Mouse (Mus musculus): ENCODE results near the gene Neurod2. TPM values are rescaled to one million over a fixed set of nuclear protein-coding genes. Genes with fewer than 3 reads are reported as not detected.

Gene Neurod2
- total RNA-seq, 1 experiment = not detected

DNA sequence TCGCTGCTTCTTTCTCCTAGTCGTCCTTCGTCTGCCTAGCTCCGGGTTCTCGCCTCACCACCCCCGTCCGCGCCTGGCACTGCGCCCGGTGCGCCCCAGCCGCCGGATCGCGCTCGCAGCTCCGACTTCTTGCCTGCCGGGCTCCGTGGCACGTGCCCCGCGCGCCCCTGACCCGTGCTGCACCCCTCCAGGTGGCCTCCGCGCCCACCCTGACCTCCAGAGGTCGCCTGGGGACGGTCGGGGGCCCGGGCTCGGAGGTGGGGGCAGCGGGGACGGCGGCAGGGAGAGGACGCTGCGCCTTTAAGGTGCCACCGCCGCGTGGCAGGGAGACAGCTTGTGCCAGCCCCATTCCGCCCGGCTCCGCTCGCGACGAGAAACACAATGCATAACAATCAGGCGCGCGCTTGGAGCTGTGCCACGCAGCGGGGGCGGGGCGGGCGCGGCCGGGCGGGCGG, 9.1 kb upstream of the Neurod2 start:
- Histone ChIP-seq H3K4me3 (ENCODE audit: insufficient read depth in 1 of 2, low read depth in 1 of 2, low read length in 2 of 2, poor library complexity in 1 of 2, severe bottlenecking in 1 of 2) (peak overlapping the region; percentile 65 to 66), H3K9ac (ENCODE audit: insufficient read depth, low read depth, low read length, poor library complexity, severe bottlenecking) (peak overlapping the region; percentile 24), H3K27ac (ENCODE audit: insufficient read depth, low read depth, low read length, poor library complexity, severe bottlenecking) (no peak overlapping the region), H3K9me3 (ENCODE audit: control insufficient read depth, insufficient read depth, low read depth, low read length) (no peaks in the 10 kb centered on the region), H3K4me1 (ENCODE audit: control insufficient read depth in 2 of 2, insufficient read depth in 2 of 2, low read length in 2 of 2, poor library complexity in 1 of 2) (peaks cover 0 to 19% of the 10 kb centered on the region in 2 experiments; a peak in 2 of 4 replicates), H3K36me3 (ENCODE audit: control insufficient read depth, insufficient read depth, low read length, poor library complexity, severe bottlenecking) (no peaks in the 10 kb centered on the region)
- no peak for DNase-seq (ENCODE audit: low read depth, low spot score)
- no peak for TF ChIP-seq MAFK (IDR thresholded peaks at IDR 0.05; ENCODE audit: insufficient read depth, low read depth, low read length)
- no peak for TF ChIP-seq ZNF384 (IDR thresholded peaks at IDR 0.05; ENCODE audit: low read depth, low read length)
- no peak for TF ChIP-seq ZC3H11A (IDR thresholded peaks at IDR 0.05; ENCODE audit: borderline replicate concordance, low read depth, low read length)
- TF ChIP-seq HCFC1 (IDR thresholded peaks at IDR 0.05; ENCODE audit: borderline replicate concordance, insufficient read depth, low read length) = no peak
- no peak for TF ChIP-seq CHD2 (IDR thresholded peaks at IDR 0.05; ENCODE audit: low read depth, low read length)
- in situ Hi-C loops (cut with MboI; ENCODE audit: low sequenced_read_pairs in 2 of 2, unreplicated experiment in 2 of 2) = no loop called here

DNA sequence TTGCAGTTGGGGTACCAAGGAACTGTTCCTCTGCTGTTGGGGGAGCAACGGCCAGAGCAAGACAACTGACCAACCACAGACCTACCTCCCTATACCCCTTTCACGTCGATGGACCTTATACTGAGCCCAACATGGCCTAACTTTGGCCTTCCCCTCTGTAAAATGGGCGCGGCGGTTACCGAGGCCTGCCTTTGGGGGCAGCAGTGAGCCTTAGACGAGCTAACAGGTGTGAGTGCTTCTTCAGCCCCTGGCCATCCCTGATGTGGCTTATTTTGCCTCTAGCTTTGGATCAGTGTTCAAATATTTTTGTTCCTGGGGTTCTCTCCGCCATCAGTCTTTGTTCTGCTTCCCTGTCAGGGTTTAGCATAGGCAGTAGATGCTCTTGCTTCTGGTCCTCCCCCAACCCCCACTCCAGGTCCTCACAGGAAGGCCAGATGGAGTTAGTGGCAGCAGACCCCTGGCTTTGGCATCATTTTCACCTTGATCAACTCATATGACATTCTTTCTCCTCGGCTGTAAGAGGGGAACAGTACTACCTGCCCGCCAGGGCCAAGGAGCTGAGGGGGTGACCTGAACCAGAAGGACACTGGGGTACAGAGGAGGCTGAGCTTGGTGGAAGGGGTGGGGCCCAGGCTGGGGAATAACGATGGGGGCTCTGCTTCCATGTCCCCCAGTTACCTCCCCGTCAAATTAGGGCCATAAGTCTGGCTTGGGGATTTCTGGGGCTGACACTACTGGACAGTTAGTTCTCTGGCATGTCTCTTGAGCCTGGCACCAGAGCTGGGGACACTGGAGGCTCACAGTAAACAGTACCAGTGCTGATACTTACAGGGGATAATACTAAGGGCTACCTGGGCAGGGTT, 7.0 kb upstream of the Neurod2 start:
- no peak for TF ChIP-seq CHD2 (IDR thresholded peaks at IDR 0.05; ENCODE audit: low read depth, low read length)
- no peak for TF ChIP-seq ZNF384 (IDR thresholded peaks at IDR 0.05; ENCODE audit: low read depth, low read length)
- TF ChIP-seq ZC3H11A (IDR thresholded peaks at IDR 0.05; ENCODE audit: borderline replicate concordance, low read depth, low read length) = no peak
- no peak for TF ChIP-seq HCFC1 (IDR thresholded peaks at IDR 0.05; ENCODE audit: borderline replicate concordance, insufficient read depth, low read length)
- no peak for TF ChIP-seq MAFK (IDR thresholded peaks at IDR 0.05; ENCODE audit: insufficient read depth, low read depth, low read length)
- in situ Hi-C loops (cut with MboI; ENCODE audit: low sequenced_read_pairs in 2 of 2, unreplicated experiment in 2 of 2) = no loop called here
- no peak for DNase-seq (ENCODE audit: low read depth, low spot score)
- H3K27ac ChIP-seq (ENCODE audit: insufficient read depth, low read depth, low read length, poor library complexity, severe bottlenecking) = no peak overlapping the region
- H3K36me3 ChIP-seq (ENCODE audit: control insufficient read depth, insufficient read depth, low read length, poor library complexity, severe bottlenecking) = no peaks in the 10 kb centered on the region
- H3K4me1 ChIP-seq (ENCODE audit: control insufficient read depth in 2 of 2, insufficient read depth in 2 of 2, low read length in 2 of 2, poor library complexity in 1 of 2) = peaks cover 0 to 15% of the 10 kb centered on the region in 2 experiments; a peak in 2 of 4 replicates
- no peak overlapping the region for H3K9ac ChIP-seq (ENCODE audit: insufficient read depth, low read depth, low read length, poor library complexity, severe bottlenecking)
- no peak overlapping the region for H3K4me3 ChIP-seq (ENCODE audit: insufficient read depth in 1 of 2, low read depth in 1 of 2, low read length in 2 of 2, poor library complexity in 1 of 2, severe bottlenecking in 1 of 2)
- no peaks in the 10 kb centered on the region for H3K9me3 ChIP-seq (ENCODE audit: control insufficient read depth, insufficient read depth, low read depth, low read length)

DNA sequence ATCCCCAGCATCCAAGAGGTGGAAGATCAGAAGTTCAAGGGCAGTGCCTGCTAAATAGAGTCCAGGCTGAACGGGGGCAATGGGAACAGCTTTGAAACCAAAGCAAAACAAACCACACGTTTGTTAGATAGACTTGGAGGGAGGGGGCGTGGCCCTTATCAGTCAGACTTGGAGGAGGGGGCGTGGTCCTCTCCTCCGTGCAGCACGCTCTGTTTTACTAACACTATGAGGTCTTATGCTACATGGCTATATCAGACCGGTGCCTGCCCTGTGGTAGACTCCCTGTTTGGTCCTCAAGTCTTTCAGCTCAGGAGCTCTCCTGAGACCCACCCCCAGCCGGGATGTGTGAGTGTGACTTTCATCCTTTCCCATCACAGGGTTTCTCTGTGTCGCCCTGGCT, 5.8 kb upstream of the Neurod2 start:
- TF ChIP-seq ZC3H11A (IDR thresholded peaks at IDR 0.05; ENCODE audit: borderline replicate concordance, low read depth, low read length) (no peak), MAFK (IDR thresholded peaks at IDR 0.05; ENCODE audit: insufficient read depth, low read depth, low read length) (no peak), CHD2 (IDR thresholded peaks at IDR 0.05; ENCODE audit: low read depth, low read length) (no peak), ZNF384 (IDR thresholded peaks at IDR 0.05; ENCODE audit: low read depth, low read length) (no peak), HCFC1 (IDR thresholded peaks at IDR 0.05; ENCODE audit: borderline replicate concordance, insufficient read depth, low read length) (no peak)
- in situ Hi-C loops (cut with MboI; ENCODE audit: low sequenced_read_pairs in 2 of 2, unreplicated experiment in 2 of 2) = no loop called here
- DNase-seq (ENCODE audit: low read depth, low spot score) = no peak
- no peak overlapping the region for H3K27ac ChIP-seq (ENCODE audit: insufficient read depth, low read depth, low read length, poor library complexity, severe bottlenecking)
- H3K9me3 ChIP-seq (ENCODE audit: control insufficient read depth, insufficient read depth, low read depth, low read length) = no peaks in the 10 kb centered on the region
- H3K4me3 ChIP-seq (ENCODE audit: insufficient read depth in 1 of 2, low read depth in 1 of 2, low read length in 2 of 2, poor library complexity in 1 of 2, severe bottlenecking in 1 of 2) = no peak overlapping the region
- peaks cover 0 to 15% of the 10 kb centered on the region in 2 experiments; a peak in 2 of 4 replicates for H3K4me1 ChIP-seq (ENCODE audit: control insufficient read depth in 2 of 2, insufficient read depth in 2 of 2, low read length in 2 of 2, poor library complexity in 1 of 2)
- no peak overlapping the region for H3K9ac ChIP-seq (ENCODE audit: insufficient read depth, low read depth, low read length, poor library complexity, severe bottlenecking)
- no peaks in the 10 kb centered on the region for H3K36me3 ChIP-seq (ENCODE audit: control insufficient read depth, insufficient read depth, low read length, poor library complexity, severe bottlenecking)

DNA sequence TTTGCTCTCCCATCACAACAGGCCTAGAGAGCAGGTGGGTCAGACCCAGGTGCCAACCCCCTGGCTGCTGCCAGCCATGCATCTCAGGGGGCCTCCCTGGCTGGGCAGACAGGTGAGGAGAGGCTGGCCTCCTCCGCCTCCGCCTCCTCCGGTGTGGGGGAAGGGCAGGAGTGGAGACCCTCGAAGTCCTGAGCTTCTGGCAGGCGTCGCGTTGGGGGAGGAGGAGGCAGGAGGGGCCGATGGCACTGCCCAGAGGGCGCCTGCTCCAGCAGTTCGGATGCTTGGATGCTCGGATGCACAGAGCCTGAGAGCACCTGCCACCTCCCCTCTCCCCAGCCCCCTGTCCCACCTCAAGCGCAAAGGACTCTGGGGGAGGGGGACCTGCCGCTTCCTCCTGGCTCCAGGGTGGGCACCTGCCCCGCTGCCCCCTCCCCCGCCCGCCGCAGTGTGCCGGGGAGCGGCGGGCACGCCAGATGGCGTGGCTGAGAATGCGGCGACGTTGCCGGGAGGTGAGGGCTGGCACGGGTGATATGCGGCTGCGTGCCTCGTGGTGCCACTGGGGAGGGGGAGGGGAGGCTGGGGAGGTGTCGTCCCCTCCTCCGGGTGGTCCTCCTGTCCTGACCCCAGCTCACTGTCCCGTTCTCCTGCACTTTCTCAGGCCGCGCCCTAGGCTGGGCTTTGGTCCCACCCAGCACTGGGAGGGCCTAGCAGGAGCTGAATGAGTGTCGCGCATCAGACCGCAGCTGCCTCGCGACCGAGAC, 4.7 kb upstream of the Neurod2 start:
- Histone ChIP-seq H3K9ac (ENCODE audit: insufficient read depth, low read depth, low read length, poor library complexity, severe bottlenecking) (peak overlapping the region; percentile 23), H3K4me1 (ENCODE audit: control insufficient read depth in 2 of 2, insufficient read depth in 2 of 2, low read length in 2 of 2, poor library complexity in 1 of 2) (peaks cover 0 to 13% of the 10 kb centered on the region in 2 experiments; a peak in 2 of 4 replicates), H3K9me3 (ENCODE audit: control insufficient read depth, insufficient read depth, low read depth, low read length) (no peaks in the 10 kb centered on the region), H3K36me3 (ENCODE audit: control insufficient read depth, insufficient read depth, low read length, poor library complexity, severe bottlenecking) (no peaks in the 10 kb centered on the region), H3K27ac (ENCODE audit: insufficient read depth, low read depth, low read length, poor library complexity, severe bottlenecking) (no peak overlapping the region), H3K4me3 (ENCODE audit: insufficient read depth in 1 of 2, low read depth in 1 of 2, low read length in 2 of 2, poor library complexity in 1 of 2, severe bottlenecking in 1 of 2) (peak overlapping the region; percentile 54 to 55)
- DNase-seq (ENCODE audit: low read depth, low spot score) = no peak
- in situ Hi-C loops (cut with MboI; ENCODE audit: low sequenced_read_pairs in 2 of 2, unreplicated experiment in 2 of 2) = no loop called here
- TF ChIP-seq ZC3H11A (IDR thresholded peaks at IDR 0.05; ENCODE audit: borderline replicate concordance, low read depth, low read length) (no peak), ZNF384 (IDR thresholded peaks at IDR 0.05; ENCODE audit: low read depth, low read length) (no peak), MAFK (IDR thresholded peaks at IDR 0.05; ENCODE audit: insufficient read depth, low read depth, low read length) (no peak), HCFC1 (IDR thresholded peaks at IDR 0.05; ENCODE audit: borderline replicate concordance, insufficient read depth, low read length) (no peak), CHD2 (IDR thresholded peaks at IDR 0.05; ENCODE audit: low read depth, low read length) (no peak)
